ENCODE assay signal across 18 mouse cellular contexts in the genomic region with DNA sequence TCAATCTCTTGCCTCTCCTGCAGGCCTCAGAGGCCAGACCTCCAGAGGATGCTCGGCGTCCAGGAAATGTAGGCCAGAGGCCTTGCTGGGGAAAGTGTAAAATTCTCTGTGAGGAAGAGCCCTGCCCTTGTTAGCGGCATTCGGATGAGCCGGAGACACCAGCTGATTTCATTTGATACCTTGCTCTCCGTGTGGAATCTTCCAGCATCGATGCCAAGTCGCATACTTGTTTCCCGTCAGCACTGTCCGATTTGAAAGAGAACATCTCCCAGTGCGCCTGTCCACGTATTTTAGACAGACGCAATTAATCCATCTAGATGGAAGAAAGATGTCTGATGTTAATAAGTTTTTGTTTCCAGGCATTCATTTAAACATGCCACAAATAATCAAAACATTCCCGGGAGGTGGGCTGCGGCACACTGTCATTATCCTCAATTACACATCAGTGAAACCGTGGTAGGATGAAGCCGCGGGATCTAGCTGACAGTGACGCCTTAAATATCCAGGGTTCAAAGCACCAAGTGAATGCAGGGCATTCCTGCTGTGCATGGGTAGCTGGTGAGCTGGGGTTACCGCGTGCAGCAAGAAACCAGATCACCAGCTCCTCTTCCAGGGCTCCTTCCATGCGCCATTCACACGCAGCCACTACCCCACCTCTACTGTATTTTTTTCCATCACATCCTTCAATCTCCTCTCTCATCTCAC.
DNase-seq lines count a peak whose midpoint lies in the region; ATAC-seq and TF ChIP-seq lines count a peak whose summit lies in the region.
"Had no signal": no experiment of that assay in that cellular context is flagged by ENCODE, and none has a peak within 500 bp of the region (broad histone marks: within the 10 kb centered on the region; RNA-seq: fewer than 3 reads in every experiment).

No protein-coding gene starts in this region.

- ATAC-seq in forebrain, embryonic 12.5 days (ENCODE audit: low FRiP score) = peak; percentile 51; the same call in 1 of the 2 replicates
- ATAC-seq in midbrain, embryonic 15.5 days (replicated peaks) = no peak
- ATAC-seq in midbrain, embryonic 16.5 days = no peak
- peak; percentile 67 for ATAC-seq in forebrain, embryonic 15.5 days (replicated peaks)
- no peak for ATAC-seq in intestine, postnatal 0 days

- no peaks in the 10 kb centered on the region for H3K9me3 ChIP-seq in forebrain, embryonic 12.5 days
- no peaks in the 10 kb centered on the region for H3K9me3 ChIP-seq in forebrain, embryonic 10.5 days
- no peaks in the 10 kb centered on the region for H3K9me3 ChIP-seq in midbrain, embryonic 15.5 days
- H3K9me3 ChIP-seq in midbrain, embryonic 16.5 days (replicated peaks; ENCODE audit: control insufficient read depth, low read length, poor library complexity, severe bottlenecking) = no peaks in the 10 kb centered on the region; the same call in 1 of the 2 replicates
- no peaks in the 10 kb centered on the region for H3K9me3 ChIP-seq in forebrain, embryonic 15.5 days
- H3K9me3 ChIP-seq in intestine, postnatal 0 days (ENCODE audit: control insufficient read depth) = no peaks in the 10 kb centered on the region
- H3K9me3 ChIP-seq: embryonic facial prominence, embryonic 12.5 days; hindbrain, embryonic 15.5 days; limb, embryonic 15.5 days; lung, embryonic 15.5 days; neural tube, embryonic 12.5 days had no signal

- H3K4me2 ChIP-seq in forebrain, embryonic 12.5 days = no peak overlapping the region
- H3K4me2 ChIP-seq in midbrain, embryonic 15.5 days = no peak overlapping the region
- no peak overlapping the region for H3K4me2 ChIP-seq in midbrain, embryonic 16.5 days (ENCODE audit: low read length)
- no peak overlapping the region for H3K4me2 ChIP-seq in forebrain, embryonic 15.5 days (replicated peaks)
- no peak overlapping the region for H3K4me2 ChIP-seq in intestine, postnatal 0 days (replicated peaks; ENCODE audit: low read depth)
- H3K4me2 ChIP-seq: embryonic facial prominence, embryonic 12.5 days; hindbrain, embryonic 15.5 days; limb, embryonic 15.5 days; lung, embryonic 15.5 days; neural tube, embryonic 12.5 days had no signal

- no peak for DNase-seq in forebrain, embryonic 10.5 days (ENCODE audit: extremely low spot score, low spot score)
- peak; percentile 50 for DNase-seq in gastrocnemius, postnatal 25 days
- no peak for DNase-seq in layer of hippocampus, adult 9-10 months (ENCODE audit: low spot score)
- DNase-seq: adrenal gland, adult 2 months; cerebellum, adult 11 months; cerebellum, postnatal 36 days; kidney, adult 11 months; kidney, postnatal 14 days had no signal

- no peaks in the 10 kb centered on the region for H3K36me3 ChIP-seq in forebrain, embryonic 12.5 days (replicated peaks)
- no peaks in the 10 kb centered on the region for H3K36me3 ChIP-seq in forebrain, embryonic 10.5 days (replicated peaks)
- no peaks in the 10 kb centered on the region for H3K36me3 ChIP-seq in midbrain, embryonic 15.5 days (replicated peaks)
- H3K36me3 ChIP-seq in midbrain, embryonic 16.5 days (ENCODE audit: control insufficient read depth, insufficient read depth, low read length) = no peaks in the 10 kb centered on the region
- H3K36me3 ChIP-seq in forebrain, embryonic 15.5 days = no peaks in the 10 kb centered on the region
- no peaks in the 10 kb centered on the region for H3K36me3 ChIP-seq in intestine, postnatal 0 days (ENCODE audit: control insufficient read depth, insufficient read depth)
- H3K36me3 ChIP-seq: embryonic facial prominence, embryonic 12.5 days; hindbrain, embryonic 15.5 days; limb, embryonic 15.5 days; lung, embryonic 15.5 days; neural tube, embryonic 12.5 days had no signal

- H3K27me3 ChIP-seq in forebrain, embryonic 12.5 days = no peaks in the 10 kb centered on the region
- no peaks in the 10 kb centered on the region for H3K27me3 ChIP-seq in forebrain, embryonic 10.5 days (ENCODE audit: poor library complexity, severe bottlenecking)
- H3K27me3 ChIP-seq in midbrain, embryonic 15.5 days (replicated peaks) = no peaks in the 10 kb centered on the region
- no peaks in the 10 kb centered on the region for H3K27me3 ChIP-seq in midbrain, embryonic 16.5 days (ENCODE audit: control insufficient read depth, insufficient read depth, low read depth, low read length)
- H3K27me3 ChIP-seq in forebrain, embryonic 15.5 days = no peaks in the 10 kb centered on the region
- H3K27me3 ChIP-seq in intestine, postnatal 0 days (replicated peaks; ENCODE audit: control insufficient read depth, insufficient read depth, low read length) = no peaks in the 10 kb centered on the region
- H3K27me3 ChIP-seq: embryonic facial prominence, embryonic 12.5 days; hindbrain, embryonic 15.5 days; limb, embryonic 15.5 days; lung, embryonic 15.5 days; neural tube, embryonic 12.5 days had no signal

- no peak overlapping the region for H3K4me3 ChIP-seq in forebrain, embryonic 12.5 days (replicated peaks)
- H3K4me3 ChIP-seq in forebrain, embryonic 10.5 days = no peak overlapping the region
- no peak overlapping the region for H3K4me3 ChIP-seq in midbrain, embryonic 15.5 days
- no peak overlapping the region for H3K4me3 ChIP-seq in midbrain, embryonic 16.5 days (ENCODE audit: low read depth, low read length)
- no peak overlapping the region for H3K4me3 ChIP-seq in forebrain, embryonic 15.5 days
- no peak overlapping the region for H3K4me3 ChIP-seq in intestine, postnatal 0 days (ENCODE audit: low read depth, low read length)
- H3K4me3 ChIP-seq: embryonic facial prominence, embryonic 12.5 days; hindbrain, embryonic 15.5 days; limb, embryonic 15.5 days; lung, embryonic 15.5 days; neural tube, embryonic 12.5 days had no signal

- no peak overlapping the region for H3K9ac ChIP-seq in forebrain, embryonic 12.5 days
- H3K9ac ChIP-seq in midbrain, embryonic 15.5 days = no peak overlapping the region
- H3K9ac ChIP-seq in midbrain, embryonic 16.5 days (ENCODE audit: low read depth, low read length) = no peak overlapping the region
- H3K9ac ChIP-seq in forebrain, embryonic 15.5 days (replicated peaks) = no peak overlapping the region
- H3K9ac ChIP-seq in intestine, postnatal 0 days (ENCODE audit: low read depth, low read length) = no peak overlapping the region
- H3K9ac ChIP-seq: embryonic facial prominence, embryonic 12.5 days; hindbrain, embryonic 15.5 days; limb, embryonic 15.5 days; lung, embryonic 15.5 days; neural tube, embryonic 12.5 days had no signal

- H3K27ac ChIP-seq in forebrain, embryonic 12.5 days = no peak overlapping the region
- no peak overlapping the region for H3K27ac ChIP-seq in forebrain, embryonic 10.5 days
- peak overlapping the region; percentile 46; the same call in 1 of the 2 replicates for H3K27ac ChIP-seq in midbrain, embryonic 15.5 days
- no peak overlapping the region; the same call in 1 of the 2 replicates for H3K27ac ChIP-seq in midbrain, embryonic 16.5 days (ENCODE audit: low read length)
- no peak overlapping the region for H3K27ac ChIP-seq in forebrain, embryonic 15.5 days (replicated peaks)
- no peak overlapping the region for H3K27ac ChIP-seq in intestine, postnatal 0 days (ENCODE audit: low read depth, low read length)
- H3K27ac ChIP-seq: embryonic facial prominence, embryonic 12.5 days; hindbrain, embryonic 15.5 days; limb, embryonic 15.5 days; lung, embryonic 15.5 days; neural tube, embryonic 12.5 days had no signal

- TF ChIP-seq CTCF in intestine, postnatal 0 days (IDR thresholded peaks at IDR 0.05; ENCODE audit: low read depth) = no peak

- 76% methylated on average over 23 of the region's 23 CpGs for WGBS in forebrain, embryonic 12.5 days
- WGBS in forebrain, embryonic 10.5 days = 92% methylated on average over 23 of the region's 23 CpGs
- WGBS in midbrain, embryonic 15.5 days = 71% methylated on average over 23 of the region's 23 CpGs
- WGBS in midbrain, embryonic 16.5 days = 58% methylated on average over 23 of the region's 23 CpGs
- WGBS in forebrain, embryonic 15.5 days = 58% methylated on average over 23 of the region's 23 CpGs
- WGBS in intestine, postnatal 0 days = 73% methylated on average over 23 of the region's 23 CpGs

- H3K4me1 ChIP-seq in forebrain, embryonic 12.5 days = no peaks in the 10 kb centered on the region
- H3K4me1 ChIP-seq in forebrain, embryonic 10.5 days = no peaks in the 10 kb centered on the region
- no peaks in the 10 kb centered on the region for H3K4me1 ChIP-seq in midbrain, embryonic 15.5 days
- H3K4me1 ChIP-seq in midbrain, embryonic 16.5 days (ENCODE audit: control insufficient read depth, insufficient read depth, low read length) = no peaks in the 10 kb centered on the region; the same call in 1 of the 2 replicates
- H3K4me1 ChIP-seq in forebrain, embryonic 15.5 days = no peaks in the 10 kb centered on the region
- H3K4me1 ChIP-seq in intestine, postnatal 0 days (replicated peaks; ENCODE audit: control insufficient read depth, insufficient read depth, low read length) = no peaks in the 10 kb centered on the region
- H3K4me1 ChIP-seq: limb, embryonic 15.5 days had no signal

Comparison
In these comparisons a context has a peak if more than half of its experiments do, and no peak if none do; other contexts are left out.
1. ATAC-seq: peak in forebrain, embryonic 12.5 days (single experiment) and forebrain, embryonic 15.5 days (single experiment); none in midbrain, embryonic 15.5 days (single experiment), midbrain, embryonic 16.5 days (single experiment) and intestine, postnatal 0 days (single experiment).